Mouse (Mus musculus) limb, embryonic 13.5 days (tissue): ENCODE measurements around the gene Rbsn. TPM values are rescaled to one million over a fixed set of nuclear protein-coding genes. Genes with fewer than 3 reads are reported as not detected.

ENCODE experiments used
- ATAC-seq: fragments of 200-750 bp; cut with Nextera tagmentation; 2 replicates; pipeline ENCODE4 v1.8.0; 2017; ENCODE audit warnings: low read depth, moderate number of reproducible peaks, moderate TSS enrichment; ENCODE audit not compliant: low FRiP score
- H3K27ac ChIP-seq: fragments of 300-500 bp; sonication (generic); 2 replicates; pipeline ENCODE4 v1.5.1; 2015; ENCODE audit warnings: inconsistent platforms, mild to moderate bottlenecking, moderate library complexity
- H3K27me3 ChIP-seq: fragments of 300-500 bp; sonication (generic); 2 replicates; pipeline ENCODE4 v1.6.1; 2015; ENCODE audit warnings: mild to moderate bottlenecking, inconsistent platforms
- H3K36me3 ChIP-seq: fragments of 300-500 bp; sonication (generic); 2 replicates; pipeline ENCODE4 v1.6.1; 2015; ENCODE audit warnings: inconsistent platforms, mild to moderate bottlenecking, moderate library complexity
- H3K4me1 ChIP-seq: fragments of 300-500 bp; sonication (generic); 2 replicates; pipeline ENCODE4 v1.6.1; 2015; ENCODE audit warnings: inconsistent platforms
- H3K4me2 ChIP-seq: fragments of 300-500 bp; sonication (generic); replicated peaks from 2 replicates; pipeline ENCODE4 v1.6.1; 2015; ENCODE audit warnings: inconsistent platforms, mild to moderate bottlenecking, moderate library complexity
- H3K4me3 ChIP-seq: fragments of 300-500 bp; sonication (generic); 2 replicates; pipeline ENCODE4 v1.5.1; 2015; ENCODE audit warnings: moderate library complexity, mild to moderate bottlenecking, inconsistent platforms
- H3K9ac ChIP-seq: fragments of 300-500 bp; sonication (generic); 2 replicates; pipeline ENCODE4 v1.6.1; 2015; ENCODE audit warnings: mild to moderate bottlenecking, inconsistent platforms
- H3K9me3 ChIP-seq: fragments of 300-500 bp; sonication (generic); 2 replicates; pipeline ENCODE4 v1.6.1; 2016; ENCODE audit warnings: inconsistent platforms
- WGBS: fragments of 180-500 bp; shearing (Covaris S2); methylation state at CpG from one replicate; pipeline ENCODE4 v1.1.7; 2015; 5-methylcytosine and 5-hydroxymethylcytosine counted together
- polyA plus RNA-seq: library from polyadenylated mRNA; unstranded; fragments of >200 nt; fragmentation: Nextera tagmentation; extraction: Ambion mirVana; gene quantifications from 2 replicates; pipeline ENCODE4 v1.2.1, GENCODE M21; 2015

The Rbsn gene
- polyA plus RNA-seq, 1 experiment from 2014 or later: 32.9 TPM

- Histone ChIP-seq H3K9me3 (no peaks in the 10 kb centered on the region), H3K4me3 (no peak overlapping the region), H3K4me1 (no peaks in the 10 kb centered on the region), H3K27me3 (no peaks in the 10 kb centered on the region), H3K9ac (no peak overlapping the region), H3K4me2 (no peak overlapping the region), H3K36me3 (no peaks in the 10 kb centered on the region), H3K27ac (no peak overlapping the region)
- ATAC-seq: no peak
- 88% methylated on average over 2 of the region's 2 CpGs for WGBS
Observed at GRCm38 (mm10) chr6:92229586-92229985, 14.9 kb upstream of the Rbsn start.

- H3K4me1 ChIP-seq: no peaks in the 10 kb centered on the region
- no peaks in the 10 kb centered on the region for H3K9me3 ChIP-seq
- no peak for ATAC-seq
- no peaks in the 10 kb centered on the region for H3K27me3 ChIP-seq
- H3K27ac ChIP-seq: no peak overlapping the region
- no peaks in the 10 kb centered on the region for H3K36me3 ChIP-seq
- H3K4me3 ChIP-seq: no peak overlapping the region
- no peak overlapping the region for H3K4me2 ChIP-seq
- H3K9ac ChIP-seq: no peak overlapping the region
Observed at GRCm38 (mm10) chr6:92229103-92229502, 14.4 kb upstream of the Rbsn start.

- no peak for ATAC-seq
- Histone ChIP-seq H3K9ac (no peak overlapping the region), H3K27me3 (no peaks in the 10 kb centered on the region), H3K27ac (no peak overlapping the region), H3K9me3 (no peaks in the 10 kb centered on the region), H3K36me3 (no peaks in the 10 kb centered on the region), H3K4me2 (no peak overlapping the region), H3K4me3 (no peak overlapping the region), H3K4me1 (no peaks in the 10 kb centered on the region)
- 79% methylated on average over 1 of the region's 1 CpGs for WGBS
Observed at GRCm38 (mm10) chr6:92224981-92225380, 10.3 kb upstream of the Rbsn start.

- Histone ChIP-seq H3K9ac (no peak overlapping the region), H3K27ac (no peak overlapping the region), H3K4me1 (no peaks in the 10 kb centered on the region), H3K36me3 (no peaks in the 10 kb centered on the region), H3K4me3 (no peak overlapping the region), H3K9me3 (no peaks in the 10 kb centered on the region), H3K4me2 (no peak overlapping the region), H3K27me3 (no peaks in the 10 kb centered on the region)
- no peak for ATAC-seq
- 76% methylated on average over 3 of the region's 3 CpGs for WGBS
Observed at GRCm38 (mm10) chr6:92222021-92222420, 7.3 kb upstream of the Rbsn start.

- H3K4me3 ChIP-seq: no peak overlapping the region
- no peak overlapping the region for H3K9ac ChIP-seq
- H3K27me3 ChIP-seq: no peaks in the 10 kb centered on the region
- 75% methylated on average over 6 of the region's 6 CpGs for WGBS
- ATAC-seq: no peak
- no peak overlapping the region for H3K27ac ChIP-seq
- H3K9me3 ChIP-seq: no peaks in the 10 kb centered on the region
- no peak overlapping the region for H3K4me2 ChIP-seq
- no peaks in the 10 kb centered on the region for H3K36me3 ChIP-seq
- H3K4me1 ChIP-seq: no peaks in the 10 kb centered on the region
Observed at GRCm38 (mm10) chr6:92221604-92222003, 6.9 kb upstream of the Rbsn start.

GRCm38 (mm10) chr6:92219445-92219844 lies 4.7 kb upstream of the Rbsn start:
- H3K27me3 ChIP-seq: no peaks in the 10 kb centered on the region
- no peak for ATAC-seq
- no peak overlapping the region for H3K27ac ChIP-seq
- H3K36me3 ChIP-seq: no peaks in the 10 kb centered on the region
- no peaks in the 10 kb centered on the region for H3K9me3 ChIP-seq
- no peaks in the 10 kb centered on the region for H3K4me1 ChIP-seq
- H3K9ac ChIP-seq: no peak overlapping the region
- 45% methylated on average over 3 of the region's 3 CpGs for WGBS
- H3K4me3 ChIP-seq: no peak overlapping the region
- no peak overlapping the region for H3K4me2 ChIP-seq

- peak overlapping the region; percentile 65; the same call in 1 of the 2 replicates for H3K27ac ChIP-seq
- H3K36me3 ChIP-seq: peaks cover 22% of the 10 kb centered on the region
- WGBS: under 1% methylated on average over 48 of the region's 48 CpGs
- H3K27me3 ChIP-seq: no peaks in the 10 kb centered on the region
- peak overlapping the region; percentile 98 for H3K4me2 ChIP-seq
- peak overlapping the region; percentile 95 for H3K9ac ChIP-seq
- ATAC-seq: peak; percentile 70
- H3K4me1 ChIP-seq: peaks cover 11% of the 10 kb centered on the region
- no peaks in the 10 kb centered on the region for H3K9me3 ChIP-seq
- H3K4me3 ChIP-seq: peak overlapping the region; percentile 98
Observed at GRCm38 (mm10) chr6:92214055-92214772, 511 bp downstream of the Rbsn start.

- peaks cover 81% of the 10 kb centered on the region for H3K36me3 ChIP-seq
- H3K4me2 ChIP-seq: no peak overlapping the region
- H3K27ac ChIP-seq: no peak overlapping the region
- no peaks in the 10 kb centered on the region for H3K4me1 ChIP-seq
- ATAC-seq: no peak
- no peak overlapping the region for H3K9ac ChIP-seq
- WGBS: 92% methylated on average over 8 of the region's 8 CpGs
- no peak overlapping the region for H3K4me3 ChIP-seq
- H3K9me3 ChIP-seq: no peaks in the 10 kb centered on the region
- no peaks in the 10 kb centered on the region for H3K27me3 ChIP-seq
Observed at GRCm38 (mm10) chr6:92199414-92199813, 15.3 kb downstream of the Rbsn start.

GRCm38 (mm10) chr6:92184178-92184577 lies 30.5 kb downstream of the Rbsn start:
- Histone ChIP-seq H3K27me3 (no peaks in the 10 kb centered on the region), H3K9ac (peak overlapping the region; percentile 83), H3K9me3 (peaks cover 6% of the 10 kb centered on the region; the same call in 1 of the 2 replicates), H3K4me2 (peak overlapping the region; percentile 80), H3K27ac (no peak overlapping the region), H3K4me1 (peaks cover 14% of the 10 kb centered on the region), H3K4me3 (peak overlapping the region; percentile 83), H3K36me3 (peaks cover 64% of the 10 kb centered on the region)
- 7% methylated on average over 10 of the region's 10 CpGs for WGBS
- ATAC-seq: peak; percentile 57; the same call in 1 of the 2 replicates

- Histone ChIP-seq H3K9me3 (peaks cover 9% of the 10 kb centered on the region; the same call in 1 of the 2 replicates), H3K4me1 (peaks cover 14% of the 10 kb centered on the region), H3K27me3 (no peaks in the 10 kb centered on the region), H3K27ac (peak within 1 kb of the TSS; percentile 61; the same call in 1 of the 2 replicates), H3K4me2 (peak within 1 kb of the TSS; percentile 80), H3K9ac (peak within 1 kb of the TSS; percentile 83), H3K36me3 (peaks cover 64% of the 10 kb centered on the region), H3K4me3 (peak within 1 kb of the TSS; percentile 83)
- peak; percentile 93 for ATAC-seq
- under 1% methylated on average over 42 of the region's 42 CpGs for WGBS
Observed at GRCm38 (mm10) chr6:92183621-92184131, 31.0 kb downstream of the Rbsn start, which contains the start of gene Mrps25. Gene Mrps25, minus strand, starts transcription at chr6:92184033.

GRCm38 (mm10) chr6:92176450-92176849 lies 38.3 kb downstream of the Rbsn start:
- WGBS: 85% methylated on average over 1 of the region's 1 CpGs
- H3K27me3 ChIP-seq: no peaks in the 10 kb centered on the region
- peaks cover 13% of the 10 kb centered on the region; the same call in 1 of the 2 replicates for H3K9me3 ChIP-seq
- H3K4me2 ChIP-seq: no peak overlapping the region
- no peak overlapping the region for H3K9ac ChIP-seq
- no peak overlapping the region for H3K4me3 ChIP-seq
- no peak for ATAC-seq
- H3K4me1 ChIP-seq: no peaks in the 10 kb centered on the region
- no peak overlapping the region for H3K27ac ChIP-seq
- H3K36me3 ChIP-seq: peaks cover 85% of the 10 kb centered on the region

GRCm38 (mm10) chr6:92162724-92163123 lies 52.0 kb downstream of the Rbsn start:
- 88% methylated on average over 1 of the region's 1 CpGs for WGBS

More at GRCm38 (mm10) chr6:92162724-92163123, 52.0 kb downstream of the Rbsn start:
- no peaks in the 10 kb centered on the region for H3K4me1 ChIP-seq
- no peak overlapping the region for H3K4me3 ChIP-seq
- no peak overlapping the region for H3K27ac ChIP-seq
- H3K9ac ChIP-seq: no peak overlapping the region
- H3K9me3 ChIP-seq: no peaks in the 10 kb centered on the region
- no peaks in the 10 kb centered on the region for H3K27me3 ChIP-seq
- no peak overlapping the region for H3K4me2 ChIP-seq
- H3K36me3 ChIP-seq: peaks cover 94% of the 10 kb centered on the region
- ATAC-seq: no peak
